Mouse (Mus musculus) megakaryocyte-erythroid progenitor cell, adult 5-6 weeks (primary cell): ENCODE results near the gene Apoc1. TPM values are rescaled to one million over a fixed set of nuclear protein-coding genes. Genes with fewer than 3 reads are reported as not detected.

Experiments
- ATAC-seq: replicated peaks from 2 replicates; pipeline ENCODE4 v1.8.0; 2016; ENCODE audit warnings: mild to moderate bottlenecking, inconsistent platforms; ENCODE audit not compliant: severe bottlenecking, poor library complexity, low FRiP score, low TSS enrichment
- total RNA-seq, 2 experiments: library from RNA; stranded (forward) in 1 of 2; stranded (reverse) in 1 of 2; fragments of 200-1000, 215-1000 nt in 1 of 2; fragments of >200 nt in 1 of 2; fragmentation: Nextera tagmentation in 1 of 2; gene quantifications; 2 replicates each; pipeline ENCODE4 v1.2.3; 2014 to 2017

The Apoc1 gene
- total RNA-seq (2014; fragmentation: Nextera tagmentation) (2.3 and 3.6 TPM in 2 replicates), total RNA-seq (2017) (15.4 TPM in 1 of 2 replicates, not detected in the other)

DNA sequence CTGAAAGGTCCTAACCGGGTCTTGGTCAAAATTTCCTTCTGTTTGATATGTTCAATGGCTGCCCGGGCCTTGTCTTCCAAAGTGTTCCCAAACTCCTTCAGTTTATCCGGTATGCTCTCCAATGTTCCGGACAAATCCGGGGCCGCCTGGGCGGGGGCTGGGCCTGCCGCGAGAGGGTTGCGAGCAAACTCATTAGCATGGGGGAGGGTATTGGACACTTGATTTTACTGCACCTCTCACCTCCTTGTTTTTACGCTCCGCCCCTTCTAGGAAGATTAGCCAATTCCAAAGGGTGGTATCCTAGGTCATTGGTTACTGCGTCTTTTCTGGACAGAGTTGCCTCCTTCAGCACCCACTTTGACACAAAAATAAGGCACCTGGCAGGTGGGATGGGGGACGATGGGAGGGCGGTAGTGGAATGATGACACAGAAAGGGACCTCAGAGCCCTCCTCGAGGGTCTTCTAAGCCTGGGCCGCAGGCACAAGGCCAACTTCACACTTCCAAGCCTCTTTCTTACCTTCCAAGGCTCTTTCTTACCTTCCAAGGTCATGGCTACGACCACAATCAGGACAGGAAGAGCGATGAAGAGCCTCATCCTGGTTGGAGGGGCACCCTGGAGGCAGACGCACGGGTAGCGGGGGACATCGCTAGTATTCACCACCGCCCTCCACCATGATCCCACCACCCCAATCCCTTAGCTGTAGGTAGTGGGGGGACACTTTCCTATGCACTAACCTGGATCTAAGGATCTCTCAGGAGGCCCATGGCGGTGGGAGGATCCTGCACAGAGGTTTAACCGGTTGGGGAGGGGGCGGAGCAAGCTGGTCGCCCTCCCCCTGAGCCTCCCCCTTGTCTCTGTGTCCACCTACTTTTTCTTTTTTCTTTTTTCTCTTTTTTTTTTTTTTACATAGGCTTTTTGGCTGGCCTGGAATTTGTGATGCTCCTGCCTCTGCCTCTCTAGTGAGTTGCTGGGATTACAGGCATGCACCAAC, at the start of gene Apoc1:
Apoc1 (minus strand) TSS at position 788 of the 993 bp plus-strand sequence.
- ATAC-seq, result no peak

DNA sequence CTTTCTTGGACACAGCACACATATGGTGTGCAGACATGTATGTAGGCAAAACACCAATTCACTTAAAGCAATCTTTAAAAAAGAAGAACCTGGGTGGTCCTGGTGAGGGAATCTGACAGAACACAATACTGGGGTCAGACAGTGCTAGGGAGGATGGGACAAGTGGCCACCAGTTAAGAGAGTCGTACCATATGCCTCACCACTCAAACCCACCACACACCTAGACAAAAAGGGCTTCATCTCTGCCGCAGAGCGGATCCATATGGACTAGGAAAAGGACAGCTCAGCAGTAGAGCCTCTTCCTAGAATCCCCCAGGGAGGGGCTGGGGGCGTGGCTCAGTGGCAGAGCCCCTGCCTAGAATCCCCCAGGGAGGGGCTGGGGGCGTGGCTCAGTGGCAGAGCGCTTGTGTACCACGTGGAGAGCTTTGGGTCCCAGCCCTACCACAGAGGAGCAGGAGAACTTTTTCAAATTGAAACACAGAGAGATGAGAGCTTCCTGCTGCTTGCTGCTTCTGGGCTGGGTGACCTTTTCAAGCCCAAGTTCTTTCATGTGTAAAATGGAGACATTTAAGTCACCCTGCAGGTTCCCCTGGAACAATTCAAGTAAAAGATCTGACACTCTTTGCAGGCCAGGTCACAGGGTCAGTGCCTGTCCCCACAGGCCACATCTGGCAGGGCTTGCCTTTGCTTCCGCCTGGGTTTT, 49.0 kb upstream of the Apoc1 start:
- ATAC-seq, result no peak

DNA sequence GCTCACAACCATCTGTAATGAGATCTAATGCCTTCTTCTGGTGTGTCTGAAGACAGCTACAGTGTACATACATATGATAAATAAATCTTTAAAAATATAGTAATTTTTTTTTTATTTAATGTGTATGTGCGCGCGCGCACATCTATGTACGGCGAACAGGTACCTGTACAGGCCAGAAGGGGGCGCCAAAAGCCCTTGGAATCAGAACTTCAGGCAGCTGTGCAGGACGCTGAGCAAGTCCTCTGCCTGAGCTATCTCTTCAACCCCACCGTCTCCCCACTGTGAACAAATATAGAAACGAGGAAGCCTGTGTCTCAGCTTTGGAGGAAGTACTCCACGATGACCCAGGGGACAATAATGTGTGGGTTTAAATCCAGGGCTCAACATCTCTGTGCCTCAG, 47.8 kb upstream of the Apoc1 start:
- ATAC-seq, result no peak

DNA sequence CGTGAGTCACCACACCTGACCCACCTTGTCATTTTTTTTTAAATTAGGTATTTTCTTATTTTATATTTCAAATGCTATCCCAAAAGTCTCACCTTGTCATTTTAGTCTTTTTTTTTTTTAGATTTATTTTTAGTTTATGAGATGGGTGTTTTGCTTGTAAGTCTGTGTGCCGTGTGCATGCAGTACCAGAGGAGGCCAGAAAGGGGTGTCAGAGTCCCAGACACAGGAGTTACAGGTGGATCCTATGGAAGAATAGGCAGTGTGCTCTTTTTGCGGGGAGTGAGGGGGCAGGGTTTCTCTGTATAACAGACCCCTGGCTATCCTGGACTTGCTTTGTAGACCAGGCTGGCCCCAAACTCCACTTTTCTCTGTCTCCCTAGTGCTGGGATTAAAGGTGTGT, 46.3 kb upstream of the Apoc1 start:
- ATAC-seq, result no peak

DNA sequence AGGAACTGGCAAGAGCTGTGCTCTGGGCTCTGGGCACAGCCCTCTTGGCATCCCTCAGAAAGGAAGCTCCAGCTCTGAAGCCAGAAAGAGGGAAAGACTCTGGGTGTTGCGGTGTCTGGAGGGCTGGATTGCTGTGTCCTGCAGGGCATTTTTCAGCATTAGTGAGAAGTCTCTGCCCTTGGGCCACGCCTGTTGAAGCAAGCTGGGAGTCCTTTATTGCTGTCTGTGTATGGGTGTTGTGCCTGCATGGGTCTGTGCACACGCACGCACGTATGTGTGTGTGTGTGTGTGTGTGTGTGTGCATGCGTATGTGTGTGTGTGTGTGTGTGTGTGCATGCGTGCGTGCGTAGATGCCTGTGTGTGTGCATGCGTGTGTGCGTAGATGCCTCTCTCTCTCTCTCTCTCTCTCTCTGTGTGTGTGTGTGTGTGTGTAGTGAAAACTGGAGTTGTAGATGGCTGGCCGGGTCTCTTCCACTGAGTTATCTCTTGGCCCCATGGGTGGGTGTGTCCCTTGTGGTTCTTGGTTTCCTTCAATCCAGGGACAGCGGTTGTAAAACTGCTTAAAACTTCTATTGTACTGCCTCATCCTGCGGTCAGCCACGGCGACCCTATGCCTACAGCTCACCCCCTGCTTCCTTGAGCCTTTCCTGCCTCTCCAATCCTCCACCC, 44.1 kb upstream of the Apoc1 start:
- ATAC-seq, result peak; percentile 89

DNA sequence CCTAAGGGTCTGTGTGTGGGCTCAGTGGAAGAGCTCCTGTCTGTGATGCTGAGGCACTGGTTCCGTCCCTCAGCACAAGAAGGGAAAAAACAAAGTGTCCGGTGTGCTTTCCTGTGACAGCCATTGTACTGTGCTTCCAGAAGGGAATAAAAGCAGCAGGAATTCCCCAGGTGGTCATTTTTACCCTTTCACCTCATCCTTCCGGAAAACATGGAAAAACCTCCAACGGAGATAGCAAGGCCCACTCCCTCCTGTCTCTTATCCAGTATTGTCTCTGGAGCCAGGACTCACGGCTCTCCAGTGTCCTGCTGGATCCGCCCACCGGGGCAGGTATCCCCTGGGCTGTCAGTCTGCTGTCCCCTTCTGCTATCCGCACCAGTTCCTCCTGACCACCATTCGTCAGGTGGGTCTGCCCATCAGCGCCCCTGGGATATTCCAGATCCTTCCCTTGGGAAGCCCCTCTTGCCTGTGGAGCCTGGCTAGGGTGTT, 41.8 kb upstream of the Apoc1 start:
- ATAC-seq, result no peak

DNA sequence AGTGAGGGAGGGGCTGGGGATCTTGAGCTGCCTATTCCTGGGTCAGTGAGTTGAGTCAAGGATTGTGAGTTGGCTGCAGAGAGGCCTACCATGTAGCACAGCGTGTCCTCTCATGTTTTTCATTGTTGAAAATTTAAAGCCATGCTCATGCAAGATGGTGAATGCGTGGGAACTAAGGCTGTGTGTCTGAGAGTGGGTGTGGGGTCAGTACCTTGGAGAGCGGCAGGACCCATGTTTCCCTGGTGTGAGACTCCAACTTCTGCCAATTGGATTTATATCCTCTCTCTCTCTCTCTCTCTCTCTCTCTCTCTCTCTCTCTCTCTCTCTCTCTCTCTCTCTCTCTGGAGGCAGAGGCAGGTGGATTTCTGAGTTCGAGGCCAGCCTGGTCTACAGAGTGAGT, 34.1 kb upstream of the Apoc1 start:
- no peak for ATAC-seq

DNA sequence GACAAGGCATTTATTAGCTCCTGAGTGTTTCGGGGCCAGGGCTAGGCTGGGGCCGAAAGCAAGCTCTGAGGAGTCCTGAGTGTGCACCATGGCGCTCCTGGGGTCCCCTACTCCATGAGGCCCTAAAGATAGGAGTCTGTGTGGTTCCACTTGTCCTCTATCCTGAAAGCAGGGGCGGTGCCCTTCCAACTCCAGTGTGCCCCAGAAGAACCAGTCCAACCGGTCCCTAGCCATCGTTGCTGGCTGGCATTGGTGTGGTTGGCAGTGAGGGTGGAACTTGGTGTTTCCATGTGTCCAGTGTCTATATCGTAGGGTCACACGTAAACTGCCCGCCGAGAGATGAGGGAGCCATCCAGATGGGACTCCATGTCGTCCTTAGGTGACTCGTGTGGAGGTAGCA, 31.7 kb upstream of the Apoc1 start:
- no peak for ATAC-seq

DNA sequence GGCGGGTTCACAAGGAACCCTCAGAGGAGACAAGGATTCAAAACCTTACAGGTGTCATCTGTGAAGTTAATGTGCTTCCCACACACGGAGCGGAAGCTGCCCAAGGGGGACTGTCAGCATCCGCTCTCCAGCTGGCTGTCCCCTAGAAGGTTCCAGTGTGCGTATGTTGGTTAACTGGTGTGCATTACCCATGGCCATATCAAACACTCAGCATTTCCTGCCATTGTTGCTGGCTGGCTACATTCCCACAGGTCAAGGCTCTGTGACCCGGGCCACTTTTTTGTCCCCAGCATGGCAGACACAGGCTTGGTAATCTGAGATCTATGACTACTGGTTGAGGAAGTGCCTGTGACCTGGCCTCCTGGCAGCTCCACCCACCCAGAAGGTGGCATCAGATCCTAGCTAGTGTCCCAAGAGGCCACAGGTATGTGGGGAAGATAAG, 30.3 kb upstream of the Apoc1 start:
- no peak for ATAC-seq

DNA sequence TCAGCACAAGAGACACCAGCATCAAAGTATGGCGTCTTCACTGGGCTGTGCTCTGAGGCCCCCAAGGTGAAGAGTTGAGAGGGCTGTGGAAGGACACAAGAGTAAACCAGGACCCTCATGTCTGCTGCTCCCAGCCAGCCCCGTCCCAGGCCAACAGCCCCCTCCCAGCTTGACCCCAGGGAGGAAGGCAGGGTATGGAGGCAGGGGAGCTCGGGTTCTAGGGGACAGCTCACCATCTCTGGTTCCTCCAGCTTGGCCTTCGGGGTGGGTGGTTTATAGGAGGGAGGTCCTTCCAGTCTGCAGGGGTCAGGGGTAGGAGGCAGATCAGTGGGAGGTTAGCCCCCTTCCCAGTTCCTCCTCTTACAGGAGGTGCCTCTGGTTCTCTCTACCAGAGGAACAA, 26.7 kb upstream of the Apoc1 start:
- no peak for ATAC-seq

DNA sequence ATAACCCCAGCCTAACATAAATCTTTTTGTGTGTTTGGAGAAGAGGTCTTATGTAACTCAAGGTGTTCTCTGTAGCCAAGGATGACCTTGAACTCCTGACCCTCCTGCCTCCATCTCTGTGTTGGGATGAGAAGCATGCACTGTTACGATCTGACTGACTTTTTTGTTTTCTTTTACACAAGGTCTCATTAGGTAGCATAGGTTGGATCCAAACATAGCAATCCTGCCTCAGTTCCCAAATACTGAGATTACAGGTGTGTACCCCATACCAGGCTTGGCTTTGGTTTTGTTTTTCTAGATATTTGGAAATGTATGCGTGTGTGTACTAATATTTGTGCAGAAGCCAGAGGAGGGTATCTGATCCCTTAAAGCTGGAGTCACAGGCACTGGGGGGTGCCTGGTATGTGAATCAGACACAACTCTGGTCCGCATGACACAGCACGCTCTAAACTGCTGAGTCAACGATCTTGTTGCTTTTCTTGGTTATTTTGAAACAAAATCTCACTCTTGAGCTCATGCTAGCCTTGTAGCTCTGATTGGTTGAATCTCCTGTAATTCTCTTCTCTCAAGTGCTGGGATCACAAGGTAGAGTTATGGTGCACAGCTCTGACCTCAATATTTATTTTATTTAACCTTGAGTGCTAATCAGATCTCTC, 26.0 kb upstream of the Apoc1 start:
- no peak for ATAC-seq

DNA sequence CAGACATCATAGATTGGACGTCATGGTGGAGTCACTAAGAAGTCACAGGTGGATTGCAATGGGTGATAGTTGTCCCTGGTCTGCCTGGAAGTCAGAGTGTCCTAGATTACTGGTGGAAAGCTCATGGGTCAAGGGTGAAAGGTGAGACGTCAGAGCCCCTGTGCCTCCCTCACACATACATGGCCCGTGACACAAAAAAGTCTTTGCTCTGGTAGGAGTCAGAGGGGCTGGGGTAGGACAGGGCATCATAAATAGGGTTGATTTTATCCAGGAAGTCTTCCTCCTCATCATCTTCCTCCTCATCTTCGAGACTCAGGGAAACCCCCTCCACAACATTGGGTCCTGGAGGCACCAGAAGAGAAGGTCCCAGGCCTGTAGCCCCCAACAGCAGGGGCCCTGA, 24.9 kb upstream of the Apoc1 start:
- no peak for ATAC-seq

DNA sequence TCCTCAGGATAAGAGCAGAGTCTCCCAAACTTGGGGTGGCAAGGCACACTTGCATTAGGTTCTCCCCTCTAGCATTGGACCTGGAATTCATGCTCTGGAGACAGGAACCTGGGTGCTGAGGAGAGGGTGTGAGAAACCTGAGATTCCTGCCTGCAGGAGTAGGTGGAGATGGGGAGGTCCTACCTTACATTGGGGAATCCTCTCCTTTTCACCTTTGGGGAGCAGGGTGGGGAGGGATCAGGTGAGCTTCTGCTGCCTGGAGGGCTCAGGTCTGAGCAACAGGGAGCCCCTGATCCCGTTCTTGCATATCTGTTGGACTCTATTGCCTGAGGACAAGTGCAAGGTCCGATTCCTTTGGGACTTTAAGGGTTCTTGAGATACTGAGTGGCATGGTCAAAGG, 24.4 kb upstream of the Apoc1 start:
- no peak for ATAC-seq

DNA sequence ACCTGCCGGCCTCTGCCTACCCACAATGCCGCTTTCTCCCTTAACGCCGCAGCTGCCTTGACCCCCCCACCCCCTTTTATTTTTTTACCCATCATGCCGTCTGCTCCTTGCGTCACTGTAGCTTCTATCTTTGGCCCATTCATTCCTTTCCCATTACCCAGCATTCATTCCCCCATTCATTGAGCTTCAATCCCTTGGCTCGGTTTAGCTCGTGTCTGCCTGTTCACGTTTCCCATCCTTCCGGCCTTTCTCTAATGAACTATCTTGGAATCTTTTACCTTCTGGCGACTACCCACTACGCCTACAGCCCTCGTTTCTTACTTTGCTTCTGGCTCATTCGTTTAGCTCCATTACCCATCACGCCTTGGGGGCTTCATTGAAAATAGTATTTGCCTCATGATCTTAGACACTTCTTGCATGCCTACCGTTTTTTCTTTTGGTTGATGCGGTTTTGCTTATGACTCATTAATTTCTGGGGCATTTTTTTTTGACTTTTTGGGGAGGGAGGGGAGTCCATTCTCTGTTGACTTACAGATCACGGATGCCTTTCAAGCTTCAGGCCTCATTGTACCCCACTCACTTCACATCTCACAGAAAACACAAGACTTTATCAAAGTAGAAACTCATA, 23.7 kb upstream of the Apoc1 start:
- no peak for ATAC-seq

DNA sequence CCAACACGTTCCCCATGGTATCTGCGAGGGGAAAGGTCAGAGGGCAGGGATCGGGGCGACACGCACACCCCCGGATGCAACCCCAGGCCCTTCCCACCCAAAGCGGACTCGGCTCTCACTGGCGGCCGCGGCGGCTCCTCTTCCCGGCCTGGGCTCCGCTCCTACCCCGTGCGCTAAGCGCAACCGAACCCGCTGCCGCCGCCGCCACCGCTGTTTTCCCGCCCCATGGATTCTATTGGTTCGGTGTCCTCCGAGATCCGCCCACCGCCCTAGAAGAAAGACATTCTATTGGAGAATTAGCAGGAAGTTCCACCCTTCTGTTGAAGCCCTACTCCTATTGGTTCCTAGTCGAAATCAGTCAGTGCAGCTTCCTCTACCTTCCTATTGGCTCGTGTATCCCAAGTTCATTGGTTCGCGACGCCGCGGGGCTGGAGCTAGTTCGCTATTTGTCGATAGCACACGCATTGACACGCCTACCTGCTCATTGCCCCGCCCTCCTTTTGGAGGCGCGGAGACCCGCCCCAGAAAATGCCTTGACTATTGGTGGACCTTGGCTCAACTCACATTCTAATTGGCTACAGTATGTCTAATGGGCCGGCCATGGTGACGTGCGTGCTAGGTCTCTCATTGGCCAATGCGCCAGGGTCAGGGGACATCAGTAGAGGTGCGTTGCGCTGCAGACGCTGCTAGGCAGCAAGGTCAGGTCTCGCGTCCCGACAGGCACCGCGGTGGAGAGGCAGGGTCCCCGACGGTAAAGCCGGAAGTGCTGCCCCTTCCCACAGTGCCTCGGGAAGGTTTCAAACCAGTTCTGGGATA, 23.0 kb upstream of the Apoc1 start, which contains the start of gene Tomm40:
Tomm40 (minus strand) TSS at position 200 of the 816 bp plus-strand sequence.
- ATAC-seq, result peak; percentile 91

DNA sequence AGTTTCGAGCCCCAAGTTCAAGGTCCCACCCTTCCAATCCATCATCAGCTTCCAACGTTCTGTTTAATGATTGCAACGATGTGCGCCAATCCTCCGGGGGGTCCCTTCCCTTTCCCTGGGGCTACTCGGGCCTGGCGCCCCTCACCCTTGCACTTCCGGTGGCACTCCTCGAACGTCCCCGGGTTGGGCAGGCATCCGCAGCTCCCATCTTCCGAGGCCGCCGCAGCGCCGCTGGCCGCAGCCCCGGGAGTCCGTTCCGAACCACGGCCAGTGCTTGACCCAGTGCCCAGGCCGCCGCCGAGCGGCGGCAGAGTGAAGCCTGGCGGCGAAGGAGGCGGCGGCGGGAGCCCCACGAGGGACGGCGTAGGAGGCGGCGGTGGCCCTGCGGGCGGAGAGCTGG, 22.4 kb upstream of the Apoc1 start:
- no peak for ATAC-seq

DNA sequence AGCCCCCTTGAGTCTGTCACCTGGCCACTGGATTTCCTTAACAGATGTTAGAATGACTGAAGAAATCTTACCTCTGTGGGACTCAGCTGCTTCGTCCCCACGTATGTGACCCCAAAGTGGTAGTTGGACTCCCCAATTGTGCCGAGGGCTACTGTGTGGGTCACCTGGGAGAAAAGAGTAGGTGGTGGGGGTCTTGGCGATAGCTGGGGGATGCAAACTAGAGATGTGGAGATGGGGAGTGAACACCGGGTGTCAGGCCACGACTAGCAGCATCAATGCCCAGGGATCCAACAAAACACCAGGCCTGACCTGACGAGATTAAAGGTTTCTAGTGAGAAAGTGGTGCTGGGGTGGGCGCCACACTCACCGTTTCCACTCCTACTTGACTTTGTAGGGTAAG, 21.1 kb upstream of the Apoc1 start:
- no peak for ATAC-seq

DNA sequence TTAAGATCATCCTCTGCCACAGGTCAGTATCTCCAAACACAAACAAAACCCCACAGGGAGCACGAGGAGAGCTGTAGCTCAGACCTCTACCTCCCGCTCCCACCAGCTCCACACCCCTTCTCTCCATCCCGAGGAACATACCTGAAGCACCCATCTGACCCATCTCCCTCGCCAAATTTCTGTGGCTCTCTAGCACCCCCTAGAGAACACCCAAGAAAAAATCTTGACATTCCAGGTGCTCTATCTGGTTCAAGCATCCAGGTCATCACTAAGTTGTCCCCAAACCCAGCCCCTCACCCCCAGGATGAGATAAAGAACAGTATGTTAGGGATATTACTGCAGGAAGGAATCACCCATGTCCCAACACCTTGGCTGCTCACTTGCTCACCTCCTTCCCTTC, 20.7 kb upstream of the Apoc1 start:
- no peak for ATAC-seq
